Mouse (Mus musculus): ENCODE measurements around the gene Riok2.

- TF ChIP-seq POLR2A (IDR thresholded peaks at IDR 0.05; ENCODE audit: low read depth, low read length) (no peak), CTCF (IDR thresholded peaks at IDR 0.05; ENCODE audit: extremely low read depth, insufficient read depth, insufficient read length, insufficient replicate concordance) (no peak)
Observed at GRCm38 (mm10) chr17:17404811-17405544, 30.9 kb downstream of the Riok2 start.
